Mouse (Mus musculus) CH12.LX (cell line): ENCODE data around the gene Nos1ap. TPM values are rescaled to one million over a fixed set of nuclear protein-coding genes. Genes with fewer than 3 reads are reported as not detected.

Source experiments
- DNase-seq: peaks from one replicate; pipeline ENCODE4 v3.0.0-alpha.2; 2013; ENCODE audit errors: extremely low read depth
- H3K27ac ChIP-seq: 2 replicates; pipeline ENCODE4 v1.5.1; 2012; ENCODE audit warnings: low read depth, mild to moderate bottlenecking, control low read depth, moderate library complexity; ENCODE audit not compliant: insufficient read depth
- H3K27me3 ChIP-seq: replicated peaks from 2 replicates; pipeline ENCODE3; 2012; ENCODE audit warnings: inconsistent platforms
- H3K36me3 ChIP-seq, 2 experiments: replicated peaks in 1 of 2; 2 replicates each; pipeline versions ENCODE3 to v1.6.1; 2012; ENCODE audit warnings: inconsistent platforms in 1 of 2, low read length in 1 of 2, mild to moderate bottlenecking in 1 of 2, mixed read lengths in 1 of 2, moderate library complexity in 1 of 2; ENCODE audit not compliant: control insufficient read depth in 1 of 2, insufficient read depth in 1 of 2
- H3K4me1 ChIP-seq, 2 experiments: 2 replicates each; pipeline ENCODE4 v1.6.1; 2012; ENCODE audit warnings: inconsistent platforms in 1 of 2, moderate library complexity in 1 of 2; ENCODE audit not compliant: insufficient read depth in 2 of 2, control insufficient read depth in 1 of 2
- H3K4me2 ChIP-seq: 2 replicates; pipeline ENCODE4 v1.6.1; 2012; ENCODE audit warnings: low read depth, mild to moderate bottlenecking, control low read depth; ENCODE audit not compliant: poor library complexity, insufficient read depth, severe bottlenecking
- H3K4me3 ChIP-seq, 3 experiments: fragments of 150-350 bp in 1 of 3; sonication (generic) in 1 of 3; replicated peaks in 1 of 3; 2 replicates each; pipeline versions ENCODE3 to v1.5.1; 2011 to 2012; ENCODE audit warnings: low read depth in 2 of 3, low read length in 2 of 3, mild to moderate bottlenecking in 2 of 3, moderate library complexity in 2 of 3, control low read depth in 1 of 3, improper control_type of control experiment in 1 of 3, inconsistent platforms in 1 of 3, mixed read lengths in 1 of 3; ENCODE audit not compliant: poor library complexity in 1 of 3
- H3K79me2 ChIP-seq: replicated peaks from 2 replicates; pipeline ENCODE4 v1.6.1; 2012; ENCODE audit warnings: mild to moderate bottlenecking, moderate library complexity; ENCODE audit not compliant: control insufficient read depth, poor library complexity, insufficient read depth, severe bottlenecking; ENCODE audit errors: extremely low read depth
- H3K9ac ChIP-seq: 2 replicates; pipeline ENCODE4 v1.6.1; 2012; ENCODE audit warnings: low read depth, mild to moderate bottlenecking, control low read depth, moderate library complexity; ENCODE audit not compliant: insufficient read depth
- H3K9me3 ChIP-seq: replicated peaks from 2 replicates; pipeline ENCODE3; 2012; ENCODE audit warnings: low read length, inconsistent platforms, mixed read lengths
- CHD2 ChIP-seq: IDR thresholded peaks from 2 replicates; pipeline ENCODE4 v1.6.1; 2011; ENCODE audit warnings: low read length, improper control_type of control experiment
- ELF1 ChIP-seq: IDR thresholded peaks from 2 replicates; pipeline ENCODE4 v1.6.1; 2014; ENCODE audit warnings: low read depth, mild to moderate bottlenecking, inconsistent platforms, low read length, improper control_type of control experiment
- EP300 ChIP-seq: IDR thresholded peaks from 2 replicates; pipeline ENCODE4 v1.6.1; 2011; ENCODE audit warnings: low read length, improper control_type of control experiment
- HCFC1 ChIP-seq: IDR thresholded peaks from 2 replicates; pipeline ENCODE4 v1.6.1; 2012; ENCODE audit warnings: low read depth, mild to moderate bottlenecking, inconsistent platforms, low read length, improper control_type of control experiment
- MAFK ChIP-seq: IDR thresholded peaks from 2 replicates; pipeline ENCODE4 v1.6.1; 2011; ENCODE audit warnings: low read length, improper control_type of control experiment; ENCODE audit not compliant: insufficient replicate concordance
- MAX ChIP-seq: IDR thresholded peaks from 2 replicates; pipeline ENCODE4 v1.6.1; 2011; ENCODE audit warnings: low read length, improper control_type of control experiment
- MAZ ChIP-seq: IDR thresholded peaks from 2 replicates; pipeline ENCODE4 v1.6.1; 2012; ENCODE audit warnings: low read depth, mild to moderate bottlenecking, inconsistent platforms, low read length, improper control_type of control experiment, moderate library complexity
- NRF1 ChIP-seq: IDR thresholded peaks from 2 replicates; pipeline ENCODE4 v1.6.1; 2014; ENCODE audit warnings: low read depth, mild to moderate bottlenecking, inconsistent platforms, low read length, improper control_type of control experiment, moderate library complexity
- TBP ChIP-seq: conservative IDR thresholded peaks from 2 replicates; pipeline ENCODE4 v1.6.1; 2011; ENCODE audit warnings: low read depth, low read length, improper control_type of control experiment
- USF1 ChIP-seq: IDR thresholded peaks from 2 replicates; pipeline ENCODE4 v1.6.1; 2014; ENCODE audit warnings: low read depth, mild to moderate bottlenecking, inconsistent platforms, low read length, improper control_type of control experiment
- ZC3H11A ChIP-seq: IDR thresholded peaks from 2 replicates; pipeline ENCODE4 v1.6.1; 2012; ENCODE audit warnings: low read depth, mild to moderate bottlenecking, inconsistent platforms, low read length, improper control_type of control experiment
- ZNF384 ChIP-seq: IDR thresholded peaks from 2 replicates; pipeline ENCODE4 v1.6.1; 2012; ENCODE audit warnings: low read depth, low read length, improper control_type of control experiment, inconsistent platforms
- dilution Hi-C: fragments of 300-500 bp; cut with MboI; formaldehyde crosslinking; loops from 2 replicates; pipeline ENCODE4 v1.14.3; 2020; ENCODE audit warnings: low sequenced_read_pairs; ENCODE audit not compliant: extremely low pct_unique_long_range_greater_than_20kb, extremely low pct_ligation_motif_present
- in situ Hi-C: fragments of 300-500 bp; cut with MboI; formaldehyde crosslinking; loops from 3 replicates; pipeline ENCODE4 v1.14.3; 2019; ENCODE audit warnings: low sequenced_read_pairs, low pct_ligation_motif_present, low pct_unique_long_range_greater_than_20kb, mixed read lengths
- polyA plus RNA-seq: library from polyadenylated mRNA; unstranded; fragments of >175 nt; gene quantifications from 2 replicates; pipeline ENCODE4 v1.2.1, GENCODE M21; 2012; ENCODE audit warnings: low read depth; ENCODE audit not compliant: insufficient read length
- total RNA-seq, 2 experiments: library from RNA; depleted of rRNA; stranded (reverse); fragments of 300-350 nt in 1 of 2; fragments of >200 nt in 1 of 2; gene quantifications; 2 replicates each; pipeline ENCODE4 v1.2.3; 2012 to 2014

Gene Nos1ap
- total and polyA plus RNA-seq, 3 experiments = not detected

DNA sequence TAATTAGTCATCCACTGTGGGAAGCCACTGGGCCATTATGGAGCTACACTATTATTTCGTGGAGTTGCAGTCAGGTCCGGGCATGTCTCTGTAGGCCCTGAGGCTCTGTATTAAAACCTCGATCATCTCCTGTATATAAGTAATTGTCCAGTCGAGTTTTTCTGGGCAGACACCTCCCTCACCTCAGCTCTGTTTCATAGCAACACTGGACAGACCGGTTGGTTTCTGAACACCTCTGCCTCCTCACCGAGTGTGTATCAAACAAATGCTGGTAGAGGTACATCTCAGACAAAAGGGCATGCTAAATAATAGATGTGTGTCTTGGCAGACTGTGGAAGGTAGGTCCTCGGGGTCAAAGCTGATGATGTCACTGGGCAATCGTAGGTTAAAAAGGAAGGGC is 182.7 kb downstream of the Nos1ap start:
- Histone ChIP-seq H3K79me2 (no peaks in the 10 kb centered on the region), H3K9me3 (no peaks in the 10 kb centered on the region), H3K9ac (no peak overlapping the region), H3K27me3 (peaks cover 2% of the 10 kb centered on the region), H3K4me3 (no peak overlapping the region), H3K36me3 (no peaks in the 10 kb centered on the region), H3K4me1 (peaks cover 0 to 13% of the 10 kb centered on the region in 2 experiments; a peak in 2 of 4 replicates), H3K27ac (no peak overlapping the region), H3K4me2 (no peak overlapping the region)
- in situ Hi-C loops = no loop called here
- DNase-seq = no peak
- TF ChIP-seq HCFC1 (no peak), CHD2 (no peak), ZNF384 (no peak), ELF1 (no peak), MAX (no peak)
- TF ChIP-seq, all 38 proteins: peak for 0
- dilution Hi-C loops = no loop called here

- Histone ChIP-seq H3K27ac (no peak overlapping the region), H3K9ac (no peak overlapping the region), H3K79me2 (no peaks in the 10 kb centered on the region), H3K4me3 (no peak overlapping the region), H3K4me2 (no peak overlapping the region), H3K36me3 (no peaks in the 10 kb centered on the region), H3K9me3 (no peaks in the 10 kb centered on the region), H3K4me1 (peaks cover 0 to 13% of the 10 kb centered on the region in 2 experiments; a peak in 2 of 4 replicates), H3K27me3 (no peaks in the 10 kb centered on the region)
- no peak for DNase-seq
- TF ChIP-seq MAFK (peak; percentile 83), TBP (no peak), NRF1 (no peak)
- in situ Hi-C loops (no loop called here), dilution Hi-C loops (no loop called here)
These were observed 184.5 kb downstream of the Nos1ap start for GRCm38 (mm10) chr1:170405152-170405551.

- H3K9ac ChIP-seq = no peak overlapping the region
- no peak overlapping the region for H3K4me2 ChIP-seq
- in situ Hi-C loops = no loop called here
- H3K27ac ChIP-seq = no peak overlapping the region
- H3K4me3 ChIP-seq = no peak overlapping the region
- dilution Hi-C loops = no loop called here
- no peak for DNase-seq
- no peaks in the 10 kb centered on the region for H3K27me3 ChIP-seq
- no peaks in the 10 kb centered on the region for H3K79me2 ChIP-seq
- peaks cover 0 to 13% of the 10 kb centered on the region in 2 experiments; a peak in 2 of 4 replicates for H3K4me1 ChIP-seq
- TF ChIP-seq EP300 = no peak
- TF ChIP-seq USF1 = no peak
- no peak for TF ChIP-seq MAZ
- no peak for TF ChIP-seq ZC3H11A
- no peaks in the 10 kb centered on the region for H3K36me3 ChIP-seq
- H3K9me3 ChIP-seq = no peaks in the 10 kb centered on the region
These were observed 187.0 kb downstream of the Nos1ap start for GRCm38 (mm10) chr1:170402682-170403081.
